Mouse (Mus musculus) liver, postnatal 0 days (tissue): ENCODE measurements at regions not wholly inside any gene's neighbourhood (a gene's known extent, or its start where the extent isn't known, plus 50 kb on each side); places are given as distances from the start of the nearest gene placed in this dataset.

Experiments used
- CTCF ChIP-seq: sonication (generic); IDR thresholded peaks from 2 replicates; pipeline ENCODE4 v1.5.1; 2016; ENCODE audit warnings: antibody characterized with exemption, low read depth
- EP300 ChIP-seq: IDR thresholded peaks from 2 replicates; pipeline ENCODE4 v1.6.1; 2016; ENCODE audit warnings: antibody characterized with exemption, low read depth, mild to moderate bottlenecking

DNA sequence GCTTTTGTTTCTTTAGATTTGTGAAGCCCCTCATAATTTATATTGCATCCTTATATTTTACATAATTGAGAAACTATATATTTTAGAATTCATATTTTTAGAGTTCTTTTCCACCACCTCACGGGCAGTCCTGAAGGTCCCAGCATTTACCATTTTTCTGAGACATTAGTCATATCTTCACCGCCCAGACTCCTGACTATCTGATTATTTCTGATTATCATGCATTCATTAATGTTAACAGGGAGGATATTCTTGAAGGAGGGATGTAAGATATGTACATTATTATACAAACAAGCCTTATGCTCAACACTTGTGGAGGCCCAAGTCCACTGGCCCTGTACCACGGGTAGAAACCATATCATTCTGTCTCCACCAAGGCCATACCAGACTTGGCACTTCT lies 743.4 kb downstream of the Hace1 start:
- TF ChIP-seq CTCF (no peak), EP300 (no peak)
